Mouse (Mus musculus) ES-E14 (cell line): ENCODE results near the gene Lrp1.

ENCODE experiments used
- HCFC1 ChIP-seq: IDR thresholded peaks from 2 replicates; pipeline ENCODE4 v1.6.1; 2012; ENCODE audit warnings: low read length, inconsistent platforms, borderline replicate concordance; ENCODE audit not compliant: insufficient read depth
- ZC3H11A ChIP-seq: IDR thresholded peaks from 2 replicates; pipeline ENCODE4 v1.6.1; 2012; ENCODE audit warnings: low read depth, mild to moderate bottlenecking, inconsistent platforms, low read length, borderline replicate concordance
- ZNF384 ChIP-seq: IDR thresholded peaks from 2 replicates; pipeline ENCODE4 v1.6.1; 2012; ENCODE audit warnings: low read depth, low read length, inconsistent platforms

GRCm38 (mm10) chr10:127643553-127644238 lies 22.7 kb upstream of the Lrp1 start:
- no peak for TF ChIP-seq ZNF384
- TF ChIP-seq ZC3H11A = no peak
- no peak for TF ChIP-seq HCFC1
